Mouse (Mus musculus) subcutaneous adipose tissue, adult 2 months (tissue): ENCODE measurements around the gene Zmym2. TPM values are rescaled to one million over a fixed set of nuclear protein-coding genes. Genes with fewer than 3 reads are reported as not detected.

Source experiments
- polyA plus RNA-seq: library from polyadenylated mRNA; depleted of rRNA; stranded (reverse); fragments of >200 nt; gene quantifications from 2 replicates; pipeline ENCODE4 v1.2.3, GENCODE M21; 2012; ENCODE audit warnings: low replicate concordance; rRNA removed

The Zmym2 gene
- 8.0 and 13.6 TPM in 2 replicates for polyA plus RNA-seq

DNA sequence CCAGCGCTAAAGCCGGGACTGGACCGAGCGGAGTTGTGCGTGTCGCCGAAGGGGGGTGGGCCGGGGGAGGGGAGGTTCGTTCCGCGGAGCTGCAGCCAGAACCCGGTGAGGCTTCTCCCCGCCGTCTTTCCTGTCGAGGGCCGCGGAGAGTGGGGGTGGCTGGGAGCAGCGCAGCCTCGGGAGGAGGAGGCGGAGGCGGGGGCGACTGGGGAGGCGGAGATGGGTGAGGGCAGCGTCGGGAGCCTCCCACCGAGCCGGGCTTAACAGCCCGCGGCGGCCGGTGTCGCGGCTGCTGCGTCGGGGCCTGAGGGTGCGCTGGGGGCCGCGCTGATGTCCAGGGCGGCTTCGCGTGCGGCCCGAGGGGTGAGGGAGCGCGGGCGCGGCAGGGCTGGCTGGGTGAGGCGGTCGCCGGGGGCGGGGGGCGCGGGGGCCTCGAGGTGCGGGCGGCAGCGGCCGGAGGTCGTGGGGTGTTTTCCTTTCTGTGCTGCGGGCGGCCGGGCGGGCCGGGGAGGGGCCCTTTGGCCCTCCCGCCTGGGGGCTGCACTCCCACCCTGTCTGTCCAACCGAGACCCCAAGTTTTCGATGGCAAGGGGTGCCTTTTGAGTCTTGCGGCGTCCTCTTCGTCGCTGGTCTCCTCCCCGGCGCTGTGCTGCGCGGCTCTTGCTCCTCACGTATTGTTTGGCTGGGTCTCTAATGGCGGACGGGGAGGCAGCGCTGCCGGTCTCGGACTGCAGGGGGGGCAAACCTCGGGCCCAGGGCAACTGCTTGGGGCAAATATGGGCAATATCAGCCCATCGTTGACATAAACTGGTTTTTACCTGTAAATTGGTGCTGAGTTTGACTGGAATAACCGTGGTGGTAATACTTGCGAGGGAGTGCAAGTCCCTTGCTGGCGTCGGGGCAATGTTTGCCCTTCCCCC, at the start of gene Zmym2:
Gene Zmym2 (plus strand): TSS at position 60 of the 920 bp plus-strand sequence.

Other genes with a start within 250 kb of the Zmym2 start
- gene Mphosph8, start 218.4 kb upstream of the Zmym2 start, polyA plus RNA-seq, result 5.7 and 9.2 TPM in 2 replicates
- 4.7 and 12.1 TPM in 2 replicates for gene Pspc1, start 108.3 kb upstream of the Zmym2 start, polyA plus RNA-seq
- gene Zmym5, start 74.9 kb upstream of the Zmym2 start, polyA plus RNA-seq, result 7.7 TPM in 2 replicates
- gene Gja3, start 171.4 kb downstream of the Zmym2 start, polyA plus RNA-seq, result 0.82 TPM in 1 of 2 replicates, not detected in the other
- 0.13 and 18.2 TPM in 2 replicates for gene Gjb2, start 218.0 kb downstream of the Zmym2 start, polyA plus RNA-seq
- gene Gm4491, start 229.2 kb downstream of the Zmym2 start, polyA plus RNA-seq, result not detected in 2 replicates
- 1.0 TPM in 1 of 2 replicates, not detected in the other for gene Gjb6, start 247.0 kb downstream of the Zmym2 start, polyA plus RNA-seq